Mouse (Mus musculus) forebrain, embryonic 13.5 days (tissue): ENCODE results near the gene Hmgcl. TPM values are rescaled to one million over a fixed set of nuclear protein-coding genes. Genes with fewer than 3 reads are reported as not detected.

ENCODE experiments used
- ATAC-seq: fragments of 200-750 bp; cut with Nextera tagmentation; 2 replicates; pipeline ENCODE4 v1.8.0; 2017
- H3K27ac ChIP-seq: fragments of 300-500 bp; sonication (generic); 2 replicates; pipeline ENCODE4 v1.5.1; 2015; ENCODE audit warnings: inconsistent platforms, mild to moderate bottlenecking, moderate library complexity
- H3K27me3 ChIP-seq: fragments of 300-500 bp; sonication (generic); 2 replicates; pipeline ENCODE4 v1.6.1; 2015; ENCODE audit warnings: mild to moderate bottlenecking, inconsistent platforms
- H3K36me3 ChIP-seq: fragments of 300-500 bp; sonication (generic); 2 replicates; pipeline ENCODE4 v1.6.1; 2015; ENCODE audit warnings: mild to moderate bottlenecking, inconsistent platforms; ENCODE audit not compliant: poor library complexity, severe bottlenecking
- H3K4me1 ChIP-seq: fragments of 300-500 bp; sonication (generic); 2 replicates; pipeline ENCODE4 v1.6.1; 2015; ENCODE audit warnings: inconsistent platforms
- H3K4me2 ChIP-seq: fragments of 300-500 bp; sonication (generic); 2 replicates; pipeline ENCODE4 v1.6.1; 2015; ENCODE audit warnings: inconsistent platforms, mild to moderate bottlenecking, moderate library complexity
- H3K4me3 ChIP-seq: fragments of 300-500 bp; sonication (generic); 2 replicates; pipeline ENCODE4 v1.5.1; 2015; ENCODE audit warnings: mild to moderate bottlenecking, inconsistent platforms
- H3K9ac ChIP-seq: fragments of 300-500 bp; sonication (generic); 2 replicates; pipeline ENCODE4 v1.6.1; 2015; ENCODE audit warnings: mild to moderate bottlenecking, inconsistent platforms
- H3K9me3 ChIP-seq: fragments of 300-500 bp; sonication (generic); replicated peaks from 2 replicates; pipeline ENCODE4 v1.6.1; 2016; ENCODE audit warnings: inconsistent platforms
- WGBS: fragments of 180-500 bp; shearing (Covaris S2); methylation state at CpG from one replicate; pipeline ENCODE4 v1.1.7; 2015; 5-methylcytosine and 5-hydroxymethylcytosine counted together
- polyA plus RNA-seq: library from polyadenylated mRNA; unstranded; fragments of >200 nt; fragmentation: Nextera tagmentation; extraction: Ambion mirVana; gene quantifications from 2 replicates; pipeline ENCODE4 v1.2.1, GENCODE M21; 2015

Gene Hmgcl
- polyA plus RNA-seq, 1 experiment from 2014 or later = 56.2 TPM

DNA sequence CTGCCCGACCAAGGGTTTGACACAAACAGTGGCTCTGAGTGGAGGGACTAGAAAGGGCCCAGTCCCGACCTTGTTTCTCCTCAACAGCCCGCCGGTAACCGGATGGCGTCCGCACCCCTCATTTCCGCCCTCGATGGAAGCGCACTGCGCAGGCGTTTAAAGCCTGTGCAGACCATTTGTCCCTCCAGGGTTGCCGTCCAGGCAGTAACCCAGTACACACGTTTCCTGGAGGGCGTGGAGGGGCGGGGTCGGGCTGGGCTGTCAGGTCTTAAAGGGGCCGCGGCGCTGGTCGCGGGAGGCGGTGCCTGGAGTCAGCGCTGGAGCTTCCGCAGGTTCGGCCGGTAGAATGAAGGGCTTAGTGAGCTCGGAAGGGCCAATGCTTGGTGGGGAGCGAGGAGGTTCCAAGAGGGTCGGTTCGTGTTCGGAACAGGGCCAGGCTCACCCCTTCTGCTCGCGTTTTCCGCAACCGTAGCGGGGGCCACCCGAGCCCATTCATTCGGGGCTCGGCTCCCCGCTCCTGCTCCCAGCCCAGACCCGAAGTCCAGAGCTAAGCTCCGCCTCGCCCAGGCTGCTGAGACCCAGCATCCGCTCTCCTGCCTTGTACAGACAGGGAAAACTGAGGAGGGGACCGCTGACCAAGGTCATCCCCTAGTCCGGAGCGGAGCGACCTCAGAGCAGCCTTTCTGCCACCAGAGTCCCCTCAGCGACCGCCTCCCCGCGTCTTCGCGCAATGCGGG is 17.4 kb downstream of the Hmgcl start, which contains the start of gene Gale:
TSS of gene Gale (plus strand) at position 271 of the 737 bp plus-strand sequence.
- Histone ChIP-seq H3K4me1 (peaks cover 21% of the 10 kb centered on the region), H3K9me3 (no peaks in the 10 kb centered on the region), H3K27me3 (no peaks in the 10 kb centered on the region), H3K36me3 (peaks cover 62% of the 10 kb centered on the region), H3K4me2 (peak within 1 kb of the TSS; percentile 87), H3K9ac (peak within 1 kb of the TSS; percentile 84), H3K27ac (peak within 1 kb of the TSS; percentile 75), H3K4me3 (peak within 1 kb of the TSS; percentile 76)
- ATAC-seq = peak; percentile 94
- WGBS = under 1% methylated on average over 56 of the region's 56 CpGs

DNA sequence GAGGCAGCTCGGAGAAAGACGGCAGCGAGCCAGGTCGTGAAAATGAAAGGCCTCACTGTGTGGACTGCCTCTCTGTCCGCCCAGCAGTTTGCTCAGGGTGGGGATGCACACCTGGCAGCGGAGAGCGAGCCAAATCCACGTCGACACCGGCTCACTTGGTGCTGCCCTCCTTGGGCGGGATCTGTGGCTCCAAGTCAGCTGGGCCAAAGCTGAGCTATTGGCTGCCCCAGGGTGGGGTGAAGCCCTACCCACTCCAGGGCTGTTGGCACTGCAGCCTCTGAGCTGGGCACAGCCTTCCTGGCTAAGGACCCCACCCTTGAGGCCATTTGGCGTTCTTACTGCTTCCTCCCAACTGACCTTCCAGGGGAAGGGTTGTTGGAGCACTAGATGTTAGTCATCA is 18.2 kb downstream of the Hmgcl start:
- Histone ChIP-seq H3K4me2 (peak overlapping the region; percentile 87), H3K27me3 (no peaks in the 10 kb centered on the region), H3K4me1 (peaks cover 21% of the 10 kb centered on the region), H3K9ac (peak overlapping the region; percentile 84), H3K36me3 (peaks cover 63% of the 10 kb centered on the region), H3K27ac (no peak overlapping the region; the same call in 1 of the 2 replicates), H3K4me3 (peak overlapping the region; percentile 76), H3K9me3 (no peaks in the 10 kb centered on the region)
- WGBS = 2% methylated on average over 12 of the region's 12 CpGs
- no peak for ATAC-seq

DNA sequence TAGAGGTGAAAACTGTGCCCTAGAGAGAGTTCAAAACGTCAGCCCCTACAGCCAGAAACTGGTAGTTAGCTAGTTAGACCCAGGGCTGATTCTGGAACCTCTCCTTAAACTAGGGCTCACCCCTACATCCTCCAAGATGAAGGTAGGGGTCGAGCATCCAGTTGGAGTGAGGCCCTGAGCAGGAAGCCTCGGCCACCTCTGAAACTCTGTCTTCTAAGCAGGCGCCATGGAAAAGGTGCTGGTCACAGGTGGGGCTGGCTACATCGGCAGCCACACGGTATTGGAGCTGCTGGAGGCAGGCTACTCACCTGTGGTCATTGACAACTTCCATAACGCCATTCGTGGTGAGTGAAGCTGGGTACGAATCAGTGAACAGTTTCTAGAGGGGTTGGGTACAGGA is 18.9 kb downstream of the Hmgcl start:
- peaks cover 64% of the 10 kb centered on the region for H3K36me3 ChIP-seq
- no peak overlapping the region for H3K9ac ChIP-seq
- H3K27ac ChIP-seq = no peak overlapping the region
- H3K9me3 ChIP-seq = no peaks in the 10 kb centered on the region
- 85% methylated on average over 9 of the region's 9 CpGs for WGBS
- H3K4me2 ChIP-seq = no peak overlapping the region; the same call in 1 of the 2 replicates
- H3K27me3 ChIP-seq = no peaks in the 10 kb centered on the region
- no peak overlapping the region for H3K4me3 ChIP-seq
- no peak for ATAC-seq
- H3K4me1 ChIP-seq = peaks cover 21% of the 10 kb centered on the region

DNA sequence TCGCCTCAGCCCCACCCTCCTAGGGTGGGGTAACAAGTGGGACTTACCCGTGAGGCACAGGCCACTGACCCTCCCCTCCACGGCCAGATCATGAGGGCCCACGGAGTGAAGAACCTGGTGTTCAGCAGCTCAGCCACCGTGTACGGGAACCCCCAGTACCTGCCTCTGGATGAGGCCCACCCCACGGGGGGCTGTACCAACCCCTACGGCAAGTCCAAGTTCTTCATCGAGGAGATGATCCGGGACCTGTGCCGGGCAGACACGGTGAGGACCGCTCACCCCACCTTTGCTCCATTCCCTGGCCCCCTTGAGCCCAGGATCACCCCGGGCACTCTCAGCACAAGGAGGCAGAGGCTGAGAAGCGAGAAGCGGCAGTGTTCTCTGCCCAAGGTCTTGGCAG is 20.0 kb downstream of the Hmgcl start:
- peaks cover 29% of the 10 kb centered on the region for H3K4me1 ChIP-seq
- no peaks in the 10 kb centered on the region for H3K27me3 ChIP-seq
- no peak overlapping the region for H3K4me2 ChIP-seq
- H3K36me3 ChIP-seq = peaks cover 68% of the 10 kb centered on the region
- ATAC-seq = no peak
- H3K27ac ChIP-seq = no peak overlapping the region
- H3K9me3 ChIP-seq = no peaks in the 10 kb centered on the region
- H3K4me3 ChIP-seq = no peak overlapping the region
- WGBS = 94% methylated on average over 16 of the region's 16 CpGs
- no peak overlapping the region for H3K9ac ChIP-seq

DNA sequence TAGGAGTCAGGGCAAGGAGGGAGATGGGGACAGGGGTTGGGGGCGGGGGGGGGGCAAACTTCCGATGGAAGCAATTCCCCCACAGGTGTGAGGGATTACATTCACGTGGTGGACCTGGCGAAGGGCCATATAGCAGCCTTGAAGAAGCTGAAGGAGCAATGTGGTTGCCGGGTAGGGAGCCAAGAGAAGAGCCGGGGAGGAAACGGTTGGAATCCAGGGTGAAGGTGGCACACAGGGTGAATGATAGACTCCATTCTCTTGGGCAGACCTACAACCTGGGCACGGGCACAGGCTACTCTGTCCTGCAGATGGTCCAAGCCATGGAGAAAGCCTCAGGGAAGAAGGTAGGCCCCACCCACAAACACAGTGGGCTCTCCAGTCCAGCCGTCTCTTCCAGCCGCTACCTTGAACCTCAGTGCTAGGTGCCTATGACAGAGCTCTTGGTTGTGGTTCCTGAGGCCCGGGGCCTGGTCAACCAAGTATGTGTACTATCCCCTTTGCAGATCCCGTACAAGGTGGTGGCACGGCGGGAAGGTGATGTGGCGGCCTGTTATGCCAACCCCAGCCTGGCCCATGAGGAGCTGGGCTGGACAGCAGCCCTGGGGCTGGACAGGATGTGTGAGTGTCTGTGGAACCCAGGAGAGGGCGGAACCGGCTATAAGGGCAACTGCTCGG is 21.0 kb downstream of the Hmgcl start:
- H3K27me3 ChIP-seq = no peaks in the 10 kb centered on the region
- 91% methylated on average over 18 of the region's 18 CpGs for WGBS
- peaks cover 58% of the 10 kb centered on the region for H3K36me3 ChIP-seq
- no peak overlapping the region for H3K27ac ChIP-seq
- no peaks in the 10 kb centered on the region for H3K9me3 ChIP-seq
- no peak overlapping the region for H3K9ac ChIP-seq
- H3K4me3 ChIP-seq = no peak overlapping the region
- H3K4me1 ChIP-seq = peaks cover 37% of the 10 kb centered on the region
- no peak for ATAC-seq
- H3K4me2 ChIP-seq = no peak overlapping the region

DNA sequence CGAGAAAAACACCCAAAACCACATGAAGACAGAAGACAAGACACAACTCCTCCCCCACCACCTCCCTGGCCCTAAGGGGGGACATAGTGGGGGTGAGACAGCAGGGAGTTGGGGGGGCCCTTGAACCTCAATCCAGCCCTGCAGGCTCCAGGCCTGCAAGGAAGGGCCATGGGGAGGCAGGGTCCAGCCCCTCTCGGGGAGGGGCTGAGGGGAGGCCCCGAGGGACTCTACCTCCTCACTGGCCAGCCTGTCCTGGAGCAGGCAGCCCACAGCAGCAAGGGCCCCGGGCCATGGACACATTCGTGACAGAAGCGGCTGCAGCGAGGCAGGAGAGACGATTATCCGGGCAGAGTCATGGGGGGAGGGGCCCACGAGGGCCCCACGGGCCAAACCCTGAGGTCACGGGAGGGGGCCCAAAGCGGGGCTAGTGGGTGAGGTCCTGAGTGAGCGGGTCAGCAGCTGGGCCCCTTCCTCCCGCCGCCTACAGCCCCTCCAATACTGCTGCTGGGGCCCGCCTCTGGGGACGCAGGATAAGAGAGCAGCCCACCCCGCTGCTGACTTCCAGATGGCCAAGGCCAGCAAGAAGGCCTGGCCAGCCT is 22.1 kb downstream of the Hmgcl start:
- 83% methylated on average over 17 of the region's 19 CpGs for WGBS
- Histone ChIP-seq H3K9me3 (no peaks in the 10 kb centered on the region), H3K4me2 (no peak overlapping the region), H3K9ac (no peak overlapping the region), H3K4me1 (peaks cover 30% of the 10 kb centered on the region), H3K4me3 (no peak overlapping the region), H3K36me3 (peaks cover 58% of the 10 kb centered on the region), H3K27me3 (no peaks in the 10 kb centered on the region), H3K27ac (no peak overlapping the region; the same call in 1 of the 2 replicates)
- no peak for ATAC-seq

DNA sequence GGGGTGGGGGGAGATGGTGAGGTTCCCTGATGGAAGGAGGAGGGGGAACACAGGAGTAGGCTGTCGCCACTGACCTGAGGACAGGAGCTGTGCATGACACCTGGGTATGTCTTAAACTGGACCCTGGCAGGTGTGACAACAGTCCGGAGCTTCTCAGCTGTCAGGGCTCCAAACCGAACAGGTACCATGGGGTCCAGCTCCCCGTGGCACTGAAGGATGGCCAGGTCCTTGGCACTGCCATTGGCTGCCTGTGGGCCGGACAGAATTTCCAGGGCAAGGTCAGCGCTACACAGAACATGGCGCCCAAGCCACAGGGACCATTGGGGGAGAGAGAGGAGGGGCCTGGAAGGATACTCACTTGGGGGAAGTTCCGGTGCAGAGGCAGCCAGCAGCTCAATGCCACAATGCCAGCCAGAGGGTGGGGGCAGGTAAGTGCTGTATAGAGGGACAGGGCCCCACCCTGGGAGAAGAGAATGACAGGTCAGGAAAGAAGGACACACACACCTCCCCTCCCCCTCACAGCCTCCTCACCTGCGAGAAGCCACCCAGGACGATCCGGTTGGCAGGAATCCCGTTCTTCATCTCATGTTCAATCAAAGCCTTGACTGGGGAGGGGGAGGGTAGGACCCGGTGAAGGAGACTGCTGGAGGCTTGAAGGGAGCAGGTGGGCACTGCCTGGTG is 23.0 kb downstream of the Hmgcl start:
- Histone ChIP-seq H3K4me3 (no peak overlapping the region), H3K27ac (no peak overlapping the region), H3K9ac (no peak overlapping the region), H3K9me3 (no peaks in the 10 kb centered on the region), H3K4me1 (peaks cover 26% of the 10 kb centered on the region), H3K27me3 (no peaks in the 10 kb centered on the region), H3K4me2 (no peak overlapping the region), H3K36me3 (peaks cover 60% of the 10 kb centered on the region)
- ATAC-seq = no peak
- WGBS = 84% methylated on average over 12 of the region's 13 CpGs

DNA sequence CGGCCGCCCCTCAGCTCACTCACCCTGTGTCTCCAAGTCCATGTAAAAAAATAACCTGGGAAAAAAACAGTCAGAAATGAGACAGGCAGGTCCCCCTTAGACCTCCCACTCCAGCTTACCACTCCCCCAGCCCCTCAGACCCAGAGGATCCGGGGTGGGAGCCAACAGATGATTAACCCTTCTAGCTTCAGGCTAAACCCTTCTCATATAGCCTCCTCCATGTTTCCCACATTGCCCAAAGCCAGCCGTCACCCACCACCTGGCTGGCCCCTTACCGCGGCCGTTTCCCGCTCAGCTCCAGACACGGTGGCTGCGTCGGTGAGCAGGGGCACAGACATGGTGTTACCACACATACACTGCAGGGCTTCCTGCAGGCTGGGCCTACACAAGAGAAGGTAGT is 24.3 kb downstream of the Hmgcl start:
- no peak for ATAC-seq
- H3K4me1 ChIP-seq = peaks cover 15% of the 10 kb centered on the region
- H3K9me3 ChIP-seq = no peaks in the 10 kb centered on the region
- 90% methylated on average over 11 of the region's 11 CpGs for WGBS
- H3K4me3 ChIP-seq = peak overlapping the region; percentile 100
- H3K27ac ChIP-seq = no peak overlapping the region
- peaks cover 69% of the 10 kb centered on the region for H3K36me3 ChIP-seq
- peak overlapping the region; percentile 99 for H3K4me2 ChIP-seq
- H3K27me3 ChIP-seq = no peaks in the 10 kb centered on the region
- H3K9ac ChIP-seq = no peak overlapping the region

DNA sequence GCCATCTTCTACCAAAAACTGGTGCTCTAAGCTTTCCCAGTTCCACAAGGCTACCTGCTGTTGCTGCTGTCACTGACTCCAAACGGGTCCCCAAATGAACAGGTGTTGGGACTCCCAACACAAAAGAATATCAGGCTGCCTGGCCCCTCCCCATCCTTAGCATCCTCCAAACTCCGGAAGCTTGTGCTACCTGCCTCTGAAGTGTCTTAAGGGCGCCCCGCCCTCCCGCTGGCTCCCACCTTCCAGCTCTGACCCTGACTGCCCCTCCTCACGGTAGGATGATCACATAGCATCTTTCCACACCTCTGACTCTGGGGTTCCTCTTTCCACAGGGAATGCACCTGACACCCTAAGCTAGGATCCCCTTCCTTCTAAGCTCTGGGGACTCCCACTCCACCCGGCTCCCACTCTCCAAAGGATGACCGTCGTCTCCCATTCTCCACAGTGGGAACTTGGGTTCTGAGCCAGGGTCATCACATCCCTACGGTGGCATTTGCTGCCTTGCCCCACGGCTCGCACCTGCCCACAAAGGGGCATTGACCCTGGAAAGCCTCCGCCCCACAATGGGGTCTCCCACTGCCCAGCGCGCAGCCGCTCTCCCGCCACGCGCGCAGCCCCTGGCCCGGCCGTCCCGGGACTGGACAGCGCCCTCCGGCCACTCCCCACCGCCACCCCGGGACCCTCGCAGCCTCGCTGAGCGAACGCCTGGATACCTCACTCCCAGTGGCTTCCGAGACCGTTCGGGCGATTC is 25.7 kb downstream of the Hmgcl start:
- Histone ChIP-seq H3K9me3 (no peaks in the 10 kb centered on the region), H3K27me3 (no peaks in the 10 kb centered on the region), H3K9ac (peak overlapping the region; percentile 96), H3K27ac (peak overlapping the region; percentile 44), H3K4me3 (peak overlapping the region; percentile 100), H3K36me3 (peaks cover 69% of the 10 kb centered on the region), H3K4me1 (peaks cover 15% of the 10 kb centered on the region), H3K4me2 (peak overlapping the region; percentile 99)
- 1% methylated on average over 35 of the region's 35 CpGs for WGBS
- peak; percentile 22 for ATAC-seq

DNA sequence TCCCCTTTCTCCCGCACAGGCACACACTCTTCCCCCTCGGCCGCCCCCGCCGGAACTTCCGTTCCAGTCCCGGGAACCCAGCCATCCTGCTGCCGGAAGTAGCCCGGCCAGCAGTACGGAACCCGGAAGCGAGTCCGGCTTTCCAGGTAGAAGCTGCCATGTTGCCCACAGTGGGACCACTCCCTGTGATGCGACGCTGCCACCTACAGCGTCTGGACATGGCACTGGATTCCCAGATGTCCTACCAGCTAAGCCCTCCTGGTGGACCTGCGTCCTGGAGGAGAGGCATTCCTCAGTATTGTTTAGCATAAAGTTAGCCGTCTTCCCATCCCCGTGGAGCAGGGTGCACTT is 26.3 kb downstream of the Hmgcl start, which contains the start of gene Lypla2:
TSS of gene Lypla2 (minus strand) at position 71 of the 351 bp plus-strand sequence.
- H3K36me3 ChIP-seq = peaks cover 67% of the 10 kb centered on the region
- peak; percentile 90 for ATAC-seq
- peak within 1 kb of the TSS; percentile 100 for H3K4me3 ChIP-seq
- WGBS = under 1% methylated on average over 19 of the region's 19 CpGs
- H3K27ac ChIP-seq = peak within 1 kb of the TSS; percentile 44
- no peaks in the 10 kb centered on the region for H3K9me3 ChIP-seq
- peak within 1 kb of the TSS; percentile 99 for H3K4me2 ChIP-seq
- no peaks in the 10 kb centered on the region for H3K27me3 ChIP-seq
- H3K4me1 ChIP-seq = peaks cover 15% of the 10 kb centered on the region
- peak within 1 kb of the TSS; percentile 96 for H3K9ac ChIP-seq
